Mouse (Mus musculus) adipose tissue, adult 10 weeks (tissue): ENCODE results near the gene Cox5b. TPM values are rescaled to one million over a fixed set of nuclear protein-coding genes. Genes with fewer than 3 reads are reported as not detected.

Experiments
- polyA plus RNA-seq: library from polyadenylated mRNA; stranded (reverse); fragments of 350-450 nt; fragmentation: Illumina TruSeq; extraction: RNeasy Lipid Tissue Mini Kit (QIAGEN cat#74804); gene quantifications from one replicate; pipeline ENCODE4 v1.2.3, GENCODE M21; 2014; ENCODE audit warnings: low read depth, low replicate concordance

Cox5b gene
- polyA plus RNA-seq: 325 TPM

DNA sequence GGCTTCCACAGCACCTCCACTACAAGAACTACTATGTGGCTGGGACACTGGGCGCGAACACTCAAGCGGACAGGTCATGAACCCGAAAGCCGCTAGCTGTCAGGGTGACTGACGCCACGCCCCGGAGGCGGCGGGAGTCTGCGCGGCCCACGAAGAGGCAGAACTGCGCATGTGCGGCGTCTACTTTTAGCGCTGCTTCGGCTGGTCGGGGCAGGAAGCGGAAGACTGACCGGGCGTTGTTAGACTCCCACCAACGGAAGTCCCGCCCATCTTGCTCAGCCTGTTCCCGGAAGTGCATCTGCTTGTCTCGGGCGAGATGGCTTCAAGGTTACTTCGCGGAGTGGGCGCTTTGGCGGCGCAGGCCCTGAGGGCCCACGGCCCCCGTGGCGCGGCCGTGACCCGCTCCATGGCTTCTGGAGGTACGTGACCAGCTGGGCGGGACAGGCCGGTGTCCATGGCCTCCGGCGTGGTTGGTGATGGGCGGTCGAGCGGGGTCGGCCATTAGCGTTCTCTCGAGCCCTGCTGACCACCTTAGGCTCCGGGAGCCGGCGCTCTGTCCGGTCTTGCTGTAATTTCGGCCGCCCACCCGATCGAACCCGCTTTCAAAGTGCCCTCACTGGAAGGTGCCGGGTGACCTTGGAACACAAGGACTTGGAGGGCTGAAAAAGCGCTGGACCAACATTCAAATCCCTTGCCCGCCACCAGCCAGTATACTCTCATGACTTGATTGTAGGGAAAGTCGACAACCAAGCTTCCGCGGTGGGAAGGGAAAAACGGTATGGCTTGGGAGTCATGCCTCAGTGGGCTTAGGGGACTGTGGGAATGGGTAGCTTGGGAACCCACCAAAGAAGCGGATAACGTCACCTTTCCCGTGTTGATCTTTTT is at the start of gene Cox5b:
Cox5b (plus strand) TSS at position 179 of the 885 bp plus-strand sequence.

GRCm38 (mm10) chr1:36682620-36683355 is 8.5 kb upstream of the Cox5b start, which contains the start of gene Fam178b:
TSS of gene Fam178b (minus strand) at chr1:36683183.

GRCm38 (mm10) chr1:36709854-36710280 is 18.6 kb downstream of the Cox5b start, which contains the start of gene 4933424G06Rik:
TSS of gene 4933424G06Rik (plus strand) at chr1:36710149.

GRCm38 (mm10) chr1:36714311-36714710 is 23.1 kb downstream of the Cox5b start, which contains the start of gene Actr1b:
TSS of gene Actr1b (minus strand) at chr1:36714422.

Other genes starting within 250 kb of the Cox5b start
- gene Lman2l, start 246.2 kb upstream of the Cox5b start, polyA plus RNA-seq: 29.3 TPM
- 5.2 TPM for gene Cnnm4, start 219.8 kb upstream of the Cox5b start, polyA plus RNA-seq
- 18.9 TPM for gene Cnnm3, start 179.6 kb upstream of the Cox5b start, polyA plus RNA-seq
- 7.0 TPM for gene Ankrd23, start 154.6 kb upstream of the Cox5b start, polyA plus RNA-seq
- gene Gm42417, start 152.0 kb upstream of the Cox5b start, polyA plus RNA-seq: not detected
- gene Ankrd39, start 144.0 kb upstream of the Cox5b start, polyA plus RNA-seq: 7.7 TPM
- gene Sema4c, start 133.1 kb upstream of the Cox5b start, polyA plus RNA-seq: 16.3 TPM
- 6.2 TPM for gene Fam178b, start 8.3 kb upstream of the Cox5b start, polyA plus RNA-seq
- 0.86 TPM for gene 4933424G06Rik, start 18.7 kb downstream of the Cox5b start, polyA plus RNA-seq
- gene Actr1b, start 23.0 kb downstream of the Cox5b start, polyA plus RNA-seq: 62.7 TPM
- gene Zap70, start 70.3 kb downstream of the Cox5b start, polyA plus RNA-seq: 13.1 TPM